Mouse (Mus musculus): ENCODE data around the gene Snx22.
A peak's percentile ranks its signal among the peaks of the same experiment; 100 is the strongest.

Snx22 gene

DNA sequence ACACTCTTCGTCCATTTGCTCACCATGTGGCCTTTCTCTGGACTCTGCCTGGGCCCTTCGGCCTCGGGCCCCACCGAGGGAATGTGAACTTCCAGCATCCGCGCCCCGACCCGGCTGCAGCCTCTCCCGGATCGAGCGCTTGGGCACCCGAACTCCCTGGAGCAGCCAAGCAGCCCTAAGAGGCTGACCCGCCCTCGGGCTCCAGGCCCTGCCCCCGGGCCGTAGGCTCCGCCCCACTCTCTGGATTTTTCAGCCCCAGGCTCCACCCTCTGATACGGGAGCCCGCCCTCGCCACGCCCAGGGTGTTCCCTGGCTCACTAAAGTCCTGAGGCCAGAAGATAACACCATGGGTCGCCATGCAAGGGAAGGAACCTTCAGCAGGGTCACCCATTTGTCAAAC is at the start of gene Snx22:
Gene Snx22, minus strand, starts transcription at position 137 of the 400 bp plus-strand sequence.
- ATAC-seq (ENCODE audit: insufficient number of reproducible peaks, low FRiP score, low TSS enrichment): peak; percentile 90

DNA sequence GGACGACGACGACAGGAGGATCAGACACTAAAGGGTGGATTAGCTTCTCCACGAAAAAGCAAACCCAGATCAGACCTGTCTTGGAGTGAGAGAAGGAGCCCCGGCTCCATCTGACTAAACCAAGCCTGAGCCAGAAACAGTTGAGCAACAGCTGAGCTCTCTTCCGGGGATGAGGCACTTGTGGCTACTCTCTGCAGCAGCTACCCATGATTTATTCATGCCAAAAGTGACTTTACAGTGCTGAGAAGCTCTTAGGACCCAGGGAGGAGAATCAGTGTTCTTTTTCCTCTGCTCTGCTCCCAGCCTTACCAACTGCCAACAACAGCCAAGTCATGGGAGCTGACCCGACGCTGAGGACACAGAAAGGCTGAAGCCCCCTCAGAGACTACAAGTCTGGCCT is 47.4 kb upstream of the Snx22 start:
- no peak for ATAC-seq (ENCODE audit: insufficient number of reproducible peaks, low FRiP score, low TSS enrichment)

DNA sequence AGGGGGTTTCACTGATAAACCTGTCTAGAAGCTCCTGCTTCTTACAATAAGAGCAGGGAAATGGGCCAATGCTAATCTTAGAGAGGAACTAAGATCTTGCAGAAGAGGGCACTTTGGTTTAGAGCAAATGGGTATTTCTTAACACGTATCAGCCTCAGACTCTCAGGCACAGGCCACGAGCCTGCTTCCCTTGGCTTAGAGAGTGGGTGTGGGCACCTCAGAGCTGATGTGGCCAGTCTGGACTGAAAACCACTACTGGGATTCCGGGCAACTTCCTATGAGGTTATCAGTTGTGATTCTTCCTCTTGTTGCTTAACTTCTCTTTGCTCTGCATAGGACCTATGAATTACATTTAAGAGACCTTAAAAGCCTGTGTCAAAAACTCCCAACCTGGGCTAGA is 44.8 kb upstream of the Snx22 start:
- ATAC-seq (ENCODE audit: insufficient number of reproducible peaks, low FRiP score, low TSS enrichment): no peak

DNA sequence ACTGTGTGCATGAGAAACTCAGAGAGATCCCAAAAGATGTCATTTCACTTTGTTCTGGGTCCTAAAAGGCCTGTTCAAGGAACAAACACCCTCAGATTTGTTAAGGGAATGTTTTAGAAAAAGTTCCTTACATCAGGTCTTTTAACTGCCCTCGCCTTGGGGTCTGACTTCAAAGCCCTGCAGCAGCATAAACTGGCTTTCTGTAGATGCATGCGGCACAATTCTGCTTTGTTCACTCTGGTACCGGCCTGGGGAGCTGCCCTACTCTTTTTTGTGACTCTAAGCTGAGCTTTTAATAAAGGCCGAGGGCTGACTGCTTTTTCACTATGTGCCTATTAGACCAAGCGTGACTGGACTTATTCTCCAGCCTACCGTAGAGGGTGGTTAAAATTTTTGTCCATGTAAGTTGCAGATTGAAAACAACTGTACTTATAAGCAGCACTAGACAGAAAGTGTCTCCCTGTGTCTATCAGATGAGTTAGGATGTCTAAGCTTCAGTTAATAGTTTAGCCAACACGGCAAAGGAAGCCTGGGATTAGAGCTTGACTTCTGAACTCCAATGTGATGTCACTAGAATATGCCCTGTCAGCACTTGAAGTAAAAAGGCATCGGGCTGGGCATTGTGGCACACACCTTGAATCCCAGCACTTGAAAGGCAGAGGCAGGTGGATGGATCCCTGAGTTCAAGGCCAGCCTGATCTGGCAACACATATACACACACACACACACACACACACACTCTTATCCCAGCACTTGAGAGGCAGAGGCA is 41.3 kb upstream of the Snx22 start:
- ATAC-seq (ENCODE audit: insufficient number of reproducible peaks, low FRiP score, low TSS enrichment): no peak

DNA sequence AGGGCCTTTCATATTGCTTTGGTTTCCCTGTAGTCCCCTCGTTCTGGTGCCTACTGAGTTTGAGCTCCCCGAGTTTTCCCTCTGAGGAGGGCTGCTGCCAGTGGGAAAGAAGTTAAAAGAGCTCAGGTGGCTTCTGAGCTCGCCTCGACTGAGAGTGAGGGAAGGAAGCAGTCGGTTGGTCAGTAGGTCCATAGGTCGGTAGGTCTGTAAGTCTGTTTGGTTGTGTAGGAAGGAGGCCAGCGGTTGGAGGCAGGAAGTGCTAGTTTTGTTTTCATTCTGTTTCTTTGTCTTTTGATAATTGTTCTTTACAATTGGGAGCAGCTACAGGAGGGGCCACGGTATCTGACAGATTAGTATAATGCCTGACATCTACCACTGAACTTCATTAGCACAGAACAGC is 40.6 kb upstream of the Snx22 start:
- ATAC-seq (ENCODE audit: insufficient number of reproducible peaks, low FRiP score, low TSS enrichment): no peak

DNA sequence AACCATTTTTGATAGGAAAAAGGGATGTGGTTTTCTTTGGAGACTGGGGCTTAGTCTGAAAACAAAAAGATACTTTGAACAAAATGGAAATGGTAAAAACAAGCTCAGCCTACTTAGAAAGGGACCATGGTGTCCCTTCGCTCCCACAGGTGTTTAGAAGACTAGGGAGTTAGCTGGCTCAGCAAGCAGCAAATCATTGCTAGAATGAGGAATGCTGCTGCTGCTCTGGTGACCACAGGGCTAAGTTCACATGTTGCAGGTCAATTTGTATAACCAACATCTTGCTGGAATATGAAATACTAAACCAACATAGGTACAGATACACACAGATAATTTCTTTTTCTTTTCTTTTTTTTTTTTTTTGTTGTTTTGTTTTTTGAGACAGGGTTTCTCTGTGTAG is 40.1 kb upstream of the Snx22 start:
- no peak for ATAC-seq (ENCODE audit: insufficient number of reproducible peaks, low FRiP score, low TSS enrichment)

DNA sequence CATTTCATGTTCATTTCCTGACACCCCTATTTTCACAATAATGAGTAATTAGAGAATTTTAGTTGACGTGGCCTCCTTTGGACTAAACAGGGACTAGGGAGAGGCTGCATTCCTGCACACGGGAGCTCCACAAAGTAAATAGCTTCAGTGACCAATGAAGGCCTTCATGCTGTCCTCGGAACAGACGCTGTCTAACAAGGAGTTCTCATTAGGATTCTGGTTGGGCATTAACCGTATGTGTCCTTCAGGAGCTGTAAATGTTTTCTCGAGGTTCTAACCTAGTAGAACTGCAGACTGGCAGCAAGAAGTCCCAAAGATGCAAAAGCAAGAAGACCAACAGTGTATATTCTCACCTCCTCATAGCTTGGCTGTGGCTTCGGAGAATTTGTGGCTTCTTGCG is 35.6 kb upstream of the Snx22 start:
- no peak for ATAC-seq (ENCODE audit: insufficient number of reproducible peaks, low FRiP score, low TSS enrichment)

DNA sequence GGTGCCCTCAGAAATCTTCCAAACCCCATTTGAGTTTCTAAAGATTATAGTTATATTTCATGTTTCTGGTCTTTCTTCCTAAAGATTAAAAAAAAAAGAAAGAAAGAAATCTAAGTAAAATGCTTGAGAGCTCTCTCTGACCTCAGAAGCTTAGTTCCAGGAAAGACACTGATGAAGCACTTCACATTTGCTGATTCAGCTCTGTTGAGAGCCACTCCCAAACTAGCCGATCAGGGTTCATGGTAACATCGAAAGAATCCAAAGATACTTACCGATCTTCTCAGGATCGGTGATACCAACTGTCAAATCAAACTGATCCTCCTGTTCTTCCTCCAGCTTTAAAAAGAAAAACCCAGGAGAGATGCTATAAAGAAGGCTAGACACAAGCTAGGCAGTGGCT is 35.1 kb upstream of the Snx22 start:
- no peak for ATAC-seq (ENCODE audit: insufficient number of reproducible peaks, low FRiP score, low TSS enrichment)

DNA sequence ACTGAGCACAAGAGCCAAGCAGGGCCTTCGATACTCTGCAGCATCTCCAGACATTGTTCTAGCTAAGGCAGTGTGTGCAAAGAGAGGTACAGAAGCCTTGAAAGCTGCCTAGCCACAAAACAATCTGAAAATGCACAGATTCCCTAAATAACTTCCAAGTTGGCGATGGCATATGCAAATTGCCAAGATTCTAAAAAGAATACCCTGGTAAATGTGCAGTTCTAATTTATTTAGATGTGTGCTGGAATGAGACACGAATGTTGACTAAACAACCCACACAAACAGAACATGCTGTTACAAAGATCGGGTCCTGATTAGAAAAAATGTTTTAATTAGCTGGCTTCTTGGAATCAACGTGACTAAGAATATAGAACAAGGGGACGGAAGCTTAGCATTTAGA is 33.1 kb upstream of the Snx22 start:
- no peak for ATAC-seq (ENCODE audit: insufficient number of reproducible peaks, low FRiP score, low TSS enrichment)

DNA sequence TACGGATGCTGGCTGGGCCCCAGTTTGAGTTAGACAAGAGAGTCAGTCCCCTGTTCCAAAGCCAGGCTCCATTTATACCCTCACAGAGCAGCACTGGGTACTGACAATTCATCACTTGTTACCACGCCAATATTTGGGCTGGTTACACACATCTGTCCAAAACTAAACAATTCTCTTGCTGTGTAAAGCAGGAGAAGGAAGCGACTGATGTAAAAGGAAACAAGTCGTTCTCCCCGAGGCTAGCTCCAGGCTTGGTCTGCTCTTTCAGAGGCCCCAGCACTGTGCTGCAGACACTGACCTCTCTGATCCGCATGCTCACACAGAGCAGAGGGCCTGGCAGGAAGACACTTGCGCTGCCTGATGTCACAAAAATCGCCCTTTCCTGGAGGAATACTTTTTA is 32.1 kb upstream of the Snx22 start:
- ATAC-seq (ENCODE audit: insufficient number of reproducible peaks, low FRiP score, low TSS enrichment): no peak

DNA sequence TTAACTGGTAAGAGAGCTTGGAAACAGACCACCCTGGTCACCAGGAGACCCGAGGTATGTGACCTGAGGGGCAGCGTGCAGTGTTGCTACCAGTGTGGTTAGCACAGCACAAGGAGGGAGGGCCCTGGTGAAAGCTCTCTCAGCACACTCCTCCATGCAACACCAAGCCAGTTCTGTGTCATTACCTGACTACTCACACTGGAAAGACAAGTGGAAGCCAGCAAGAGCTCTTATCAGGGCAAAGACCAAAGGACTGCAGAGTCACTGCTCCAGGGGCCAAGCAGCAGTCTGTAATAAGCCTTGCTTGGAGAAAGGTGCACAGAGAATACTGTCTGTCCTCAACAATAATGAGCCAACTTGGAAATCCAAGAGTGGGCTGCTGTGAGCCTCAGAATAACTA is 23.1 kb upstream of the Snx22 start:
- ATAC-seq (ENCODE audit: insufficient number of reproducible peaks, low FRiP score, low TSS enrichment): no peak

DNA sequence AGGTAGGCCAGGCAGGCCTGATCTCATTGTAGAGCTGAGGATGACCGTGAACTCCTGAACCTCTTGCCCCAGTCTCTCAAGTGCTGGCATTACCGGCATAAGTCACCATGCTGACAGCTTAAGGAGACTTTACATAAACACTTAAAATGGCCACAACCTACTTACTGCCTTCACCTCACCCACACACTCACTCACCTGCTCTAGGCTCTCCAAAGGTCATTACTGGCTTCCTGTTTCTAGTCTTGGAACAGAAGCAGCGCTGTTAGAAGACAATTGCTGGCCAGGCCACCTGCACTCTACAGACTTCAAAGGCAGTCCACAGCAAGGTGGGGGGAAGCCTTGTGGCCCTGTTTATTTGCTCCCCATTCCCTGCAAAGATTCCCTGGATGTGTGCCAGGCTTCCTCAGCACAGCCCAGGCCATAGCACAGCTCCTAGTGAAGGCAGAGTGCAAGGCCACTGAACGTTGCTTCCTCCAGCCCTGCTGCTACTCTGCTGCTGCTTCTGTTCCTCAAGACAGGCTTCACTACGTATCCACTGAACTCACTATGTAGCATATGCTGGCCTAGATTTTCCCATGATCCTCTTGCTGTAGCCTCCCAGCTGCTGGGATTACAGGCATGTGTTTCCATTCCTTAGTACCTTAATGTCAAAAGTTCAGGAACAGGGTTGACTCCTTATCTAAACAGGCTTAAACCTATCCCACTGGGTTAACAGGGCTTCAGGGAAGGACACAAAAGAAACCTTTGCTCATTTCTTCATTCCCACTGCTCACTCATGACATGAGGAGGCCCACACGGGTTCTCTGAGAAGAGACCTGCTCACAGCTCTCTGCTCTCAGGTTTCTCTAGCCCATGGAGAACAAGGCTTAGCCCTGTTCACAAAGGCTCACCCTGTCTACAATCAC is 22.1 kb upstream of the Snx22 start:
- ATAC-seq (ENCODE audit: insufficient number of reproducible peaks, low FRiP score, low TSS enrichment): no peak

DNA sequence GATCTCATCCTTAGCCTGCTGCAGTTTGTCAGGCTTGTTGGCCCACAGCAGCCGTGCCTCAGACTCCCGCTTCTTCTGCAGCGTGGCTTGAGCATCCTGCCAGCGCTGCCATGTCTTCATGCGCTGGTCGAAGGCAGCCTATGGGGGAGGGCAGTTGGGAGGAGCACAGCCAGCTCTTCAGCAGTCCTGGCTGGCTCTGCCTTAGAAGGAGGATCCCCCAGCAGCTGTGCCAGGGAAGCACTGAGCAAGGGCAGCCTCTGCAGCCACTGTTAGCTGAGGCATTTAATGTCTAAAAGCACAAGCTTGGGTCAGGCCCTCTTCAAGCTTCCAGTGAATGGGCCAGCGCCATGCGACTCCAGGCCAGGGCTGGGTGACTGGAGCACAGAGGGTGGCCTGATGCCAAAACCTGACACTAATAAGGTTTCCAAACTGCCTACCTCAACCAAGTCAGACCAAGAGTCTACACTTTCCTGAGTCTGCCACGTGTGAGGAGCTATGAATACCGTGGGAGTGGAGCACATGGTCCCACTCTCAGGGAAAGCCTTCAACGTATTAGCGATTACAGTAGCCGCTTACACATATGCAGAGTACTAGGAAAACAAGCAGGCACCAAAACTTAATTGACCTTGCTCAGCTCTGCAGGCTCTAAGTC is 21.2 kb upstream of the Snx22 start:
- no peak for ATAC-seq (ENCODE audit: insufficient number of reproducible peaks, low FRiP score, low TSS enrichment)

DNA sequence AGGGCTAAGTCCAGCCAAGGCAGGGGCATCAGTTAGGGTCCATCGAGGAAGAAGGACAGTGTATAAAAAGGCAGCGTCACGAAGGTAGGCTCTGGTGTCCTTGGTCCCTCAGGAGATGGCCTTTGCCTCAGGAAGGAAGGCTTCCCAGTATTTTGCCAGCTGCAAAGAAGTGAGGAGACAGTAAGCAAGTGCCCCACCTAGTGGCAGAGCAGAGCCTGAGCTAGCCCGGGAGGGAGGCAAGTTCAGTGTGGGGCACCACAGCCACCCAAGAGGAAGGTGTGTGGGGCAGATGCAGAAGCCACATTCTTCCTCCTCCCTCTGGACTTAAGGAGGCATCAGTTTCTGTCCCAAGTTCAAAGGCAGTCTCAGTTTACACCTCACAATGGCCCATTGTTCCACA is 18.9 kb upstream of the Snx22 start:
- no peak for ATAC-seq (ENCODE audit: insufficient number of reproducible peaks, low FRiP score, low TSS enrichment)

DNA sequence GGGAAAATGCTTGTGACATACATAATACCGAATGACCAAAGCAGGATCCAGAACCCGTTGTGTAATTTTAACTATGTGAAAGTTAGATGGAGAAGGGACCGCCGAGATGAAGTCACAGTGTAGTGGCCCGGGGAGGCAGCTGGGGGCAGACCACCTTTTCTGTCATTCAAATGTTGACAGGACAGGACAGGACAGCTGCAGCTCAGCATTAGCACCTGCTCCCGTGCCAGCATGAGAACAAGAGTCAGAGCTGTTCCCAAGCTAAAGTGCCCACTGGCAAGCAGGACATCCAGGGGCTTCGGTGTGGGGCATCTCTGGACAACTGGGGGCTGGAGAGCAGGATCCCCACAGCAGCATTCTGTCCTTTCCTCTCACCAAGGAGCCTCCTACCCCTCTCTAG is 17.5 kb upstream of the Snx22 start:
- no peak for ATAC-seq (ENCODE audit: insufficient number of reproducible peaks, low FRiP score, low TSS enrichment)

DNA sequence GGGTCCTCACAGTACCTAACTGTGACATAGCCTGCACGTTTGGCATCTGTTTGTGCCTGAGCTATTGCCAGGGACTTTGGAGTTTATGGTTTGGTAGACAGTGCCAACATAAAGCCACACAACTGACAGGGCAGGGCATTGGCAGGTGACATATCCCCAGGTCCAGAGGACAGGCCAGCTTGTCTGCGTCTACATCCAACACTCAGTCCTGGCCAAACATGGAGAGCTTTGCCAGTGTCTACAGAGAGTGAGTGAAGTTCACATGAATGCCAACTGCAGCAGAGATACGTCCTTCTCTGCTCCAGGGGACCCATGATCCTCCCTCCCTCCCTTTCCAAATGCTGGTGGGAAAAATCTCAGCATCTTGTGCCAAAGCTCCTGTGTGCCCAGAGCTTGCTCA is 14.7 kb upstream of the Snx22 start:
- no peak for ATAC-seq (ENCODE audit: insufficient number of reproducible peaks, low FRiP score, low TSS enrichment)

DNA sequence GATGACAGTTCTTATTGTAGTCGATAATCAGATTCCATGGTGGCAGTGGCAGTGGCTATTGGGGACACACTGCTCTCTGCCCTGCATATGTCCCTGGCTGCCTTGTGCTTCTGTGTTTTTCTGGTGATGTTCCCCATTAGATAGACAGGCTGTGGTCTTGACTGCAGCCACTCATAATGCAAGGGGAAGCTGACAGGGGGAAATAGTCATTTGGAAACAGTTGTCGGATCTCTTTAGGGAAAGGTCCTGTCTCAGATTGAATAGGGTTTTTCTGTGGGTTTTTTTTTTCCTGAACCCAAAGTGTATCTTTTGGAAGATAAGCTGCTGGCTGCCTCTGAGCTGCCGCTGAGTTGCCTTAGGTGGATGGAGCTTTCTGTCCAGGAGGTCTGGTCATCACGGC is 12.5 kb upstream of the Snx22 start:
- ATAC-seq (ENCODE audit: insufficient number of reproducible peaks, low FRiP score, low TSS enrichment): no peak

DNA sequence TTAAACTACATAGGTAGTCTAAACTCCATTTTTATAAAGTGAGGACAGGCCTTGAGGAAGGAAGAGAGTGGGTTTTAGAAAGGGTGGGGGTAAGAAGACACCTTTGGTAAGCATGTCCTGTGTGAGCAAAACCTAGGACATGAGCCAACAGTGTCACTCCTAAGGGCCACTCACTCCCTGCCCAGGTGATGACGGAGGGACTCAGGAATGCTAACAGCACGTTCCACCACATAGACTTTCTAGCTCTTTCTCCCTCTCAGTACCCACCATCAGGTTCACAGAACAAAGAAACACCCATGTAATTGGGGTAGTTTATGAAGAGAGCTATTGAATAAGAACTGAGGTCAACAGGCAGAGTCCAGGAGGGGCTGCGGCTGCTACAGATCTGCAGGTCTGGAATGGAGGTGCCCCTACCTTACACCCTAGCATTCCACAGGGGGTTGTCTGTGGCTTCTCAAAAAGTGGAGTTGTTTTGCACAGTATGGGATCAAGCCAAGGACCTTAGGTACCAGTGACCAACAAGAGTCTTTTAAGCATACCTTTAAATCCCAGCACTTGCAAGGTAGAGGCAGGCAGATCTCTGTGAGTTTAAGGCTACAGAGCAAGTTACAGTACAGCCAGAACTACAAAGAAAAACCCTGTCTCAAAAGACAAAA is 11.4 kb upstream of the Snx22 start:
- no peak for ATAC-seq (ENCODE audit: insufficient number of reproducible peaks, low FRiP score, low TSS enrichment)

DNA sequence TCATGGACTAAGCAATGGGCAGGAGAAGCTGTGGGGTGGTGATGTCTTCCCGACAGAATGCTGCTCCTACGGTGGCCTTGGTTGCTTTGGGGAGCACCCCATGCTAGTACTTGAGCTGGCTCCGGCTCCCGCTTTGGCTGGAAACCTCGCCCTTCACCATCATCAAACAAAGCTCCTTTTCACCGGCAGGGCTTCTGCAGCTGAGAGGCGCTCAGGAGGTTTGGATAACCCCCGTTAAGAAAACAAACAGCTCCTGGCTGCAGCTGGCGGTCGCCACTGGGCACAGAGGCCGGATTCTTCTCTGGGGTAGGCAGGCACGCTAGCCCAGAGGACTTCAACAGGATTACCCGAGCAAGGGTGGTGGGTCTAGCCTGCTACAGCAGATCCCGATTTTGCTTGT is 9.0 kb upstream of the Snx22 start:
- no peak for ATAC-seq (ENCODE audit: insufficient number of reproducible peaks, low FRiP score, low TSS enrichment)

DNA sequence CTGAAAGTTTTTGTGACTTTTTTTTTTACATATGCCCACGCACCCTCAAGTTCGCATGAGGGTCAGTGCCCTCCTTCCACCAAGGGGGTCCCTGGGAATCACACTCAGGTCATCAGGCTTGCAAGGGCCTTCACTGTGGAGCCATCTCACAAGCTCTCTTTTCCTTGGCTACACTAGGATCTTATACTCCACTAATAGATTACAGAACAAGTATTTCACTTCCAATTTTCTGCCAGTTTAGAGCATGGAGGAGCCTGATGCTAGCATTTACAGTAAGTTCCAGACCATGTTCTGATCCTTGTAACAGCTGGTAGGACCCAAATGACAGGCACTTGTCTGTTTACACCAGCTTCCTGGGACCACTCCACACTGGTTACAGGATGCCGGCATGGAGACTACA is 8.6 kb upstream of the Snx22 start:
- ATAC-seq (ENCODE audit: insufficient number of reproducible peaks, low FRiP score, low TSS enrichment): no peak

DNA sequence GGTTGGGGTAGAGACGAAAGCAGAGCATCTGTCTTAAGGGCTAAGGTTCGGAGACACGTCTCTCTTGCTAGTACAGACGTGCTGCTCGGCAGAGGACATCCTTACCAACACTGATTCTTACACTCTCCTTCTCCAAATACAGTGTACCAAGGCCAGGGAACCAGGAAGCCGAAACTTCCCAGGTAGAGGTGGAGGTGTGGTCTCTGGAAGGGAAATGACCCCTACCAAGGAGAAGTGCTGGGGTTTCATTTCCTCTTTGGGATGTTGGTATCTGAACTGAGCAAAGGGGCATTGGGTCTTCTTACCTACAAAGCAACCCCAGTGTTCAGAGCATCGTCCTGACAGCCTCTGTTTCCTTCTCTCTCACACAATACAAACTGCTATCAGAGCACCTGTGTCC is 3.2 kb upstream of the Snx22 start:
- no peak for ATAC-seq (ENCODE audit: insufficient number of reproducible peaks, low FRiP score, low TSS enrichment)

Data from cerebellum, adult (tissue).